Mouse (Mus musculus) liver, embryonic 14.5 days (tissue): ENCODE data around the gene Chchd3. TPM values are rescaled to one million over a fixed set of nuclear protein-coding genes. Genes with fewer than 3 reads are reported as not detected.

ENCODE experiments used
- ATAC-seq: fragments of 200-750 bp; cut with Nextera tagmentation; 2 replicates; pipeline ENCODE4 v1.8.0; 2017; ENCODE audit warnings: moderate number of reproducible peaks, mild to moderate bottlenecking, moderate library complexity; ENCODE audit not compliant: insufficient read depth
- DNase-seq, 3 experiments: peaks; one replicate each; pipeline ENCODE4 v3.0.0-alpha.2; 2012 to 2013; ENCODE audit warnings: low read depth in 3 of 3, low spot score in 3 of 3
- H3K27ac ChIP-seq: fragments of 300-500 bp; sonication (generic); 2 replicates; pipeline ENCODE4 v1.5.1; 2014; ENCODE audit warnings: moderate library complexity, mild to moderate bottlenecking, control low read depth, inconsistent platforms
- H3K27me3 ChIP-seq: fragments of 300-500 bp; sonication (generic); 2 replicates; pipeline ENCODE4 v1.6.1; 2014; ENCODE audit warnings: mild to moderate bottlenecking, low read length, moderate library complexity; ENCODE audit not compliant: control insufficient read depth, insufficient read depth
- H3K36me3 ChIP-seq: fragments of 300-500 bp; sonication (generic); replicated peaks from 2 replicates; pipeline ENCODE4 v1.6.1; 2014; ENCODE audit warnings: low read depth; ENCODE audit not compliant: control insufficient read depth, insufficient read depth
- H3K4me1 ChIP-seq, 2 experiments: fragments of 200-500 bp in 1 of 2; fragments of 300-500 bp in 1 of 2; sonication (generic) in 1 of 2; replicated peaks; 2 replicates each; pipeline ENCODE4 v1.6.1; 2012 to 2014; ENCODE audit warnings: antibody characterized with exemption in 1 of 2, inconsistent platforms in 1 of 2, low read length in 1 of 2; ENCODE audit not compliant: control insufficient read depth in 2 of 2, insufficient read depth in 2 of 2
- H3K4me2 ChIP-seq: fragments of 300-500 bp; sonication (generic); 2 replicates; pipeline ENCODE4 v1.6.1; 2014; ENCODE audit warnings: low read depth, mild to moderate bottlenecking, control low read depth, moderate library complexity
- H3K4me3 ChIP-seq, 2 experiments: fragments of 200-500 bp in 1 of 2; fragments of 300-500 bp in 1 of 2; sonication (generic) in 1 of 2; 2 replicates each; pipeline ENCODE4 v1.5.1; 2012 to 2014; ENCODE audit warnings: low read depth in 2 of 2, low read length in 2 of 2, mild to moderate bottlenecking in 2 of 2, control low read depth in 1 of 2, inconsistent platforms in 1 of 2, moderate library complexity in 1 of 2; ENCODE audit not compliant: insufficient read depth in 1 of 2
- H3K9ac ChIP-seq: fragments of 300-500 bp; sonication (generic); replicated peaks from 2 replicates; pipeline ENCODE4 v1.6.1; 2014; ENCODE audit warnings: mild to moderate bottlenecking, control low read depth, moderate library complexity
- H3K9me3 ChIP-seq: fragments of 300-500 bp; sonication (generic); 2 replicates; pipeline ENCODE4 v1.6.1; 2016; ENCODE audit warnings: low read length, mixed read lengths; ENCODE audit not compliant: control insufficient read depth
- CTCF ChIP-seq: IDR thresholded peaks from 2 replicates; pipeline ENCODE4 v1.5.1; 2016; ENCODE audit warnings: antibody characterized with exemption, low read depth, control low read depth
- EP300 ChIP-seq: IDR thresholded peaks from 2 replicates; pipeline ENCODE4 v1.6.1; 2016; ENCODE audit warnings: antibody characterized with exemption, low read depth
- WGBS: fragments of 180-500 bp; shearing (Covaris S2); extraction: QIAGEN DNeasy Blood & Tissue Kit; methylation state at CpG from one replicate; pipeline ENCODE4 v1.1.7; 2014; ENCODE audit not compliant: insufficient replicate concordance; 5-methylcytosine and 5-hydroxymethylcytosine counted together
- polyA plus RNA-seq, 2 experiments: library from polyadenylated mRNA; depleted of rRNA in 1 of 2; stranded (reverse) in 1 of 2; unstranded in 1 of 2; fragments of >200 nt; fragmentation: Nextera tagmentation in 1 of 2; extraction: Ambion mirVana in 1 of 2; gene quantifications; 2 replicates each; pipeline versions ENCODE4 v1.2.1 to v1.2.3; 2012 to 2014

The Chchd3 gene
- polyA plus RNA-seq, 2 experiments: 43.9 to 76.5 TPM

DNA sequence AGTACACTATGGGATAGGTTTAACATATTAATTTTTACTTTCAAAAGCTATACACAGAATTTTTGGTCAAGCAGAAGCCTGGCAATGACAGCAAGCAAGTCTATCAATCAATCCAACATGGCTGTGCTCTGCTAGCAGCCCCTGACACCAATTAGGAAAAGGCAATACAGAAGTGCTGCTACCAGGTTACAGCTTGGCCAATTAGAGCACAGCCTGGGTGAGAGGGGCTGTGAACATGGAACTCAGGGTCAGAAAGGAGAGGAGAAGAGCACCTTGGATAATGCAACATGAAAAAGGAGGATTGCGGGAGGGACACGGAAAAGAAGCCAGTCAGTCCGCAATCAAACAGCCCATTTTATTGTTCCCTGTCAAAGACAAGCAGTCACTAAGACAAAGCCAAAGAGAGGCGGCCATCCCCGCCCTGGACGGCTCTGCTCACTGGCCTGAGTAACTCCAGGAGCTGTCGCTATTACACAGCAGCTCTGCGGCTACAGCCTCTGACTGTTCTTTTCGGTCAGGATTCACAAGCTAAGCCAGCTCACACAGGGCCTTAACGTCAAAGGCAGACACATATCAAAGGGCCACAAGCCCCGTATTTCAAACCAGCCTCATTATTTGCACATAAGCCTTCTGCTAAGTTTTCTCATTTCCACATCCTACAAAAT, 128.8 kb downstream of the Chchd3 start:
- no peak overlapping the region for H3K4me2 ChIP-seq
- peaks cover 3 to 6% of the 10 kb centered on the region in 2 experiments; a peak in 3 of 4 replicates for H3K4me1 ChIP-seq
- ATAC-seq (no peak), DNase-seq (no peak)
- no peaks in the 10 kb centered on the region for H3K36me3 ChIP-seq
- H3K9ac ChIP-seq: no peak overlapping the region
- H3K27me3 ChIP-seq: no peaks in the 10 kb centered on the region
- WGBS: 87% methylated on average over 11 of the region's 11 CpGs
- H3K4me3 ChIP-seq: no peak overlapping the region
- TF ChIP-seq EP300 (no peak), CTCF (no peak)
- H3K9me3 ChIP-seq: no peaks in the 10 kb centered on the region
- no peak overlapping the region for H3K27ac ChIP-seq

GRCm38 (mm10) chr6:32922391-32922790, 137.7 kb downstream of the Chchd3 start:
- no peaks in the 10 kb centered on the region for H3K9me3 ChIP-seq
- H3K9ac ChIP-seq: no peak overlapping the region
- H3K4me2 ChIP-seq: no peak overlapping the region
- WGBS: 89% methylated on average over 1 of the region's 1 CpGs
- H3K36me3 ChIP-seq: no peaks in the 10 kb centered on the region
- H3K4me1 ChIP-seq: no peaks in the 10 kb centered on the region
- H3K4me3 ChIP-seq: no peak overlapping the region
- H3K27me3 ChIP-seq: no peaks in the 10 kb centered on the region
- no peak for DNase-seq
- TF ChIP-seq EP300 (no peak), CTCF (no peak)
- H3K27ac ChIP-seq: no peak overlapping the region
- ATAC-seq: no peak

GRCm38 (mm10) chr6:32920091-32920490, 140.0 kb downstream of the Chchd3 start:
- no peaks in the 10 kb centered on the region; the same call in 1 of the 2 replicates for H3K36me3 ChIP-seq
- H3K27me3 ChIP-seq: no peaks in the 10 kb centered on the region
- DNase-seq (no peak), ATAC-seq (no peak)
- 67% methylated on average over 2 of the region's 2 CpGs for WGBS
- H3K9me3 ChIP-seq: no peaks in the 10 kb centered on the region
- no peaks in the 10 kb centered on the region for H3K4me1 ChIP-seq
- H3K27ac ChIP-seq: no peak overlapping the region
- no peak overlapping the region for H3K9ac ChIP-seq
- no peak overlapping the region for H3K4me2 ChIP-seq
- TF ChIP-seq CTCF: no peak
- no peak for TF ChIP-seq EP300
- no peak overlapping the region for H3K4me3 ChIP-seq

- DNase-seq (no peak), ATAC-seq (no peak)
- no peak overlapping the region for H3K4me2 ChIP-seq
- H3K9ac ChIP-seq: no peak overlapping the region
- no peaks in the 10 kb centered on the region for H3K27me3 ChIP-seq
- no peaks in the 10 kb centered on the region for H3K9me3 ChIP-seq
- no peaks in the 10 kb centered on the region for H3K36me3 ChIP-seq
- TF ChIP-seq CTCF (no peak), EP300 (no peak)
- WGBS: 82% methylated on average over 2 of the region's 2 CpGs
- H3K4me3 ChIP-seq: no peak overlapping the region
- H3K27ac ChIP-seq: no peak overlapping the region
- no peaks in the 10 kb centered on the region for H3K4me1 ChIP-seq
These were observed 149.4 kb downstream of the Chchd3 start for GRCm38 (mm10) chr6:32910692-32911091.

GRCm38 (mm10) chr6:32899061-32899460, 161.0 kb downstream of the Chchd3 start:
- Histone ChIP-seq H3K27ac (no peak overlapping the region), H3K4me2 (no peak overlapping the region), H3K4me1 (peaks cover 2 to 3% of the 10 kb centered on the region in 2 experiments; a peak in 3 of 4 replicates), H3K4me3 (no peak overlapping the region), H3K36me3 (no peaks in the 10 kb centered on the region), H3K9me3 (no peaks in the 10 kb centered on the region), H3K27me3 (no peaks in the 10 kb centered on the region), H3K9ac (no peak overlapping the region)
- DNase-seq (no peak), ATAC-seq (no peak)
- 79% methylated on average over 4 of the region's 4 CpGs for WGBS
- TF ChIP-seq CTCF (no peak), EP300 (no peak)
